In the genomic region with DNA sequence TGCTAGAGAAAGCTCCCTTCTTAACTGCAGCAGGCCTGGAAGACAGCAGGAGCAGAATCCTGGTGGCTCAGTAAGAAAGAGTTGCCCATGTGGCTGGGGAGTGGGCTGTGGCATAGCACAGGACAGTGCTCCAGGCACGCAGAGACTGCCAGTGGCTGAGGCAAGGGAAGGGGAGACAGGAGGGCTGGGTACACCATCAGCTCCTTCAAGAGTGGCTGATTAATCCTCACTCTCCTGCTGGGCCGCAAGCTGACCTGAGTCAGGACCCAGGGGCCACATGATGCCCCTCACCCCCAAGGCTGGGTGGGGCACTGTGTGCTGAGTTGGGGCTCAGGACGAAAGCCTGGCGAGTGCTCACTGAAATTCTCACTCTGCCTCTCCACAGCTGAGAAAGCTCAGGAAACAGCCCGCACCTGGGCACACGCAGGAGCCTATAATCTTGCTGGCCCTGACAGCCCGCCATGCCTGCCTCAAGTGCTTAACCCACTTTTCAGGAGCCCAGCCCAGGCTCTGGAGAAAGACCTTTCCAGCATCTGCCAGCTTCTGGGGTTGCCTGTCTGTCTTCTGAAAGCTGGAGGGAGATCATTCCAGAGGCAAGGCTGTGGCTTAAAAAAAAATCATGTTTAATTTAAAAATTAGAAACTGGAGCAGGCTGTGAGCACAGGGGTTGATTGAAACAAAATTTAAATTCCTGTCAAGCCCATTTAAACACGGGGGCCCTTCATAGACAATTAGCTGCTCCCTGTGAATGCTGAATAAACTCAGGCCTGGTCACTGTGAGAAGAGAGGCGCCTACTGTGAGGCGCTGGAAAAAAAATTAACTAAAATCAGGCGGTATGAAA, we compare ENCODE assay signal across 16 mouse cellular contexts. TPM values are rescaled to one million over a fixed set of nuclear protein-coding genes. Genes with fewer than 3 reads are reported as not detected.
A peak's percentile ranks its signal among the peaks of the same experiment; 100 is the strongest.
DNase-seq lines count a peak whose midpoint lies in the region; ATAC-seq and TF ChIP-seq lines count a peak whose summit lies in the region.
"Had no signal": no experiment of that assay in that cellular context is flagged by ENCODE, and none has a peak within 500 bp of the region (broad histone marks: within the 10 kb centered on the region; RNA-seq: fewer than 3 reads in every experiment).

No protein-coding gene starts in this region.

- no peak for TF ChIP-seq POLR2A in brain, embryonic 14.5 days (IDR thresholded peaks at IDR 0.05; ENCODE audit: borderline replicate concordance, extremely low read depth, insufficient read depth, insufficient read length, poor library complexity, severe bottlenecking)

- peak; percentile 65 for DNase-seq in forebrain, embryonic 11.5 days (ENCODE audit: low spot score)
- DNase-seq in forebrain, postnatal 0 days = no peak
- peak; percentile 71 for DNase-seq in brain, embryonic 14.5 days (ENCODE audit: low read depth)
- DNase-seq in liver, embryonic 11.5 days (ENCODE audit: low spot score) = no peak
- DNase-seq in right cerebral cortex, postnatal 25 days = no peak
- no peak for DNase-seq in left cerebral cortex, adult 11 months (ENCODE audit: low spot score)
- DNase-seq: cerebellum, adult 18-20 months; liver, embryonic 13.5 days; lung, postnatal 10 days had no signal

- ATAC-seq in forebrain, embryonic 11.5 days (replicated peaks; ENCODE audit: low FRiP score) = peak; percentile 40; the same call in 1 of the 2 replicates
- no peak for ATAC-seq in forebrain, postnatal 0 days
- peak; percentile 26; the same call in 1 of the 2 replicates for ATAC-seq in hindbrain, embryonic 12.5 days (ENCODE audit: low FRiP score)
- peak; percentile 55; the same call in 1 of the 2 replicates for ATAC-seq in midbrain, embryonic 13.5 days
- no peak for ATAC-seq in liver, embryonic 11.5 days (replicated peaks; ENCODE audit: low FRiP score)
- ATAC-seq: Patski had no signal

- H3K9me3 ChIP-seq in forebrain, embryonic 11.5 days (ENCODE audit: control insufficient read depth, low read length) = no peaks in the 10 kb centered on the region
- H3K9me3 ChIP-seq in forebrain, postnatal 0 days (ENCODE audit: low read length) = no peaks in the 10 kb centered on the region
- no peaks in the 10 kb centered on the region for H3K9me3 ChIP-seq in hindbrain, embryonic 12.5 days (replicated peaks)
- H3K9me3 ChIP-seq in midbrain, embryonic 13.5 days = no peaks in the 10 kb centered on the region
- H3K9me3 ChIP-seq in liver, embryonic 11.5 days (ENCODE audit: control insufficient read depth, low read length) = no peaks in the 10 kb centered on the region
- H3K9me3 ChIP-seq: heart, embryonic 13.5 days; liver, embryonic 13.5 days had no signal

- H3K27me3 ChIP-seq in forebrain, embryonic 11.5 days (ENCODE audit: control insufficient read depth, insufficient read depth, low read length) = peaks cover 68% of the 10 kb centered on the region
- no peaks in the 10 kb centered on the region; the same call in 1 of the 2 replicates for H3K27me3 ChIP-seq in forebrain, postnatal 0 days (ENCODE audit: insufficient read depth, low read length)
- peaks cover 5% of the 10 kb centered on the region for H3K27me3 ChIP-seq in hindbrain, embryonic 12.5 days
- H3K27me3 ChIP-seq in midbrain, embryonic 13.5 days = peaks cover 57% of the 10 kb centered on the region
- no peaks in the 10 kb centered on the region for H3K27me3 ChIP-seq in liver, embryonic 11.5 days (replicated peaks; ENCODE audit: control insufficient read depth, insufficient read depth, low read length)
- H3K27me3 ChIP-seq: liver, embryonic 13.5 days; Patski had no signal

- no peak overlapping the region for H3K4me3 ChIP-seq in forebrain, embryonic 11.5 days (ENCODE audit: low read depth, low read length)
- H3K4me3 ChIP-seq in forebrain, postnatal 0 days (ENCODE audit: low read depth, low read length) = no peak overlapping the region
- H3K4me3 ChIP-seq in hindbrain, embryonic 12.5 days = no peak overlapping the region
- no peak overlapping the region for H3K4me3 ChIP-seq in midbrain, embryonic 13.5 days (replicated peaks)
- no peak overlapping the region for H3K4me3 ChIP-seq in liver, embryonic 11.5 days (ENCODE audit: low read depth, low read length)
- H3K4me3 ChIP-seq: heart, embryonic 13.5 days; liver, embryonic 13.5 days had no signal

- no peak for TF ChIP-seq CTCF in forebrain, postnatal 0 days (IDR thresholded peaks at IDR 0.05; ENCODE audit: low read depth)
- TF ChIP-seq CTCF in brain, embryonic 14.5 days (IDR thresholded peaks at IDR 0.05; ENCODE audit: borderline replicate concordance, extremely low read depth, insufficient read depth, insufficient read length) = no peak

- H3K36me3 ChIP-seq in forebrain, embryonic 11.5 days (ENCODE audit: control insufficient read depth, insufficient read depth, low read length) = no peaks in the 10 kb centered on the region
- 0 out of 2 replicates have a peak, but pooled peaks cover 5% of the 10 kb centered on the region for H3K36me3 ChIP-seq in forebrain, postnatal 0 days (ENCODE audit: insufficient read depth)
- H3K36me3 ChIP-seq in hindbrain, embryonic 12.5 days = no peaks in the 10 kb centered on the region
- no peaks in the 10 kb centered on the region for H3K36me3 ChIP-seq in midbrain, embryonic 13.5 days
- H3K36me3 ChIP-seq in liver, embryonic 11.5 days (ENCODE audit: control insufficient read depth, insufficient read depth, low read length) = no peaks in the 10 kb centered on the region
- H3K36me3 ChIP-seq: liver, embryonic 13.5 days had no signal

- H3K4me2 ChIP-seq in forebrain, embryonic 11.5 days (ENCODE audit: low read depth, low read length, severe bottlenecking) = peak overlapping the region; percentile 35; the same call in 1 of the 2 replicates
- no peak overlapping the region for H3K4me2 ChIP-seq in forebrain, postnatal 0 days (ENCODE audit: low read depth)
- H3K4me2 ChIP-seq in hindbrain, embryonic 12.5 days (replicated peaks) = no peak overlapping the region
- peak overlapping the region; percentile 13; the same call in 1 of the 2 replicates for H3K4me2 ChIP-seq in midbrain, embryonic 13.5 days (replicated peaks)
- no peak overlapping the region for H3K4me2 ChIP-seq in liver, embryonic 11.5 days
- H3K4me2 ChIP-seq: liver, embryonic 13.5 days had no signal

- peak overlapping the region; percentile 57; the same call in 1 of the 2 replicates for H3K27ac ChIP-seq in forebrain, embryonic 11.5 days (ENCODE audit: low read depth, low read length)
- no peak overlapping the region for H3K27ac ChIP-seq in forebrain, postnatal 0 days (ENCODE audit: low read depth, low read length)
- H3K27ac ChIP-seq in hindbrain, embryonic 12.5 days = peak overlapping the region; percentile 58
- peak overlapping the region; percentile 31 for H3K27ac ChIP-seq in midbrain, embryonic 13.5 days
- H3K27ac ChIP-seq in liver, embryonic 11.5 days (ENCODE audit: low read depth, low read length) = no peak overlapping the region
- H3K27ac ChIP-seq: heart, embryonic 13.5 days; liver, embryonic 13.5 days had no signal

- H3K4me1 ChIP-seq in forebrain, embryonic 11.5 days (replicated peaks; ENCODE audit: control insufficient read depth, insufficient read depth, low read length) = peaks cover 23% of the 10 kb centered on the region
- 0 out of 2 replicates have a peak, but pooled peaks cover 6% of the 10 kb centered on the region for H3K4me1 ChIP-seq in forebrain, postnatal 0 days (ENCODE audit: insufficient read depth)
- peaks cover 34% of the 10 kb centered on the region for H3K4me1 ChIP-seq in hindbrain, embryonic 12.5 days
- peaks cover 50% of the 10 kb centered on the region for H3K4me1 ChIP-seq in midbrain, embryonic 13.5 days (replicated peaks)
- H3K4me1 ChIP-seq in liver, embryonic 11.5 days (replicated peaks; ENCODE audit: control insufficient read depth, insufficient read depth, low read length) = no peaks in the 10 kb centered on the region; the same call in 1 of the 2 replicates

- 10% methylated on average over 11 of the region's 11 CpGs for WGBS in forebrain, embryonic 11.5 days
- 38% methylated on average over 11 of the region's 11 CpGs for WGBS in forebrain, postnatal 0 days
- 34% methylated on average over 11 of the region's 11 CpGs for WGBS in hindbrain, embryonic 12.5 days
- 20% methylated on average over 11 of the region's 11 CpGs for WGBS in midbrain, embryonic 13.5 days
- WGBS in liver, embryonic 11.5 days = 69% methylated on average over 11 of the region's 11 CpGs

- H3K9ac ChIP-seq in forebrain, embryonic 11.5 days (ENCODE audit: low read length) = peak overlapping the region; percentile 35
- no peak overlapping the region for H3K9ac ChIP-seq in forebrain, postnatal 0 days
- H3K9ac ChIP-seq in hindbrain, embryonic 12.5 days = peak overlapping the region; percentile 9; the same call in 1 of the 2 replicates
- H3K9ac ChIP-seq in midbrain, embryonic 13.5 days (replicated peaks) = no peak overlapping the region; the same call in 1 of the 2 replicates
- no peak overlapping the region for H3K9ac ChIP-seq in liver, embryonic 11.5 days (ENCODE audit: low read depth, low read length)
- H3K9ac ChIP-seq: heart, embryonic 13.5 days; liver, embryonic 13.5 days had no signal

RNA-seq across cellular contexts. Expression of a gene that starts 32.8 kb away (rescaled TPM):
- polyA plus RNA-seq in forebrain, embryonic 11.5 days (2014; fragmentation: Nextera tagmentation; extraction: Ambion mirVana) = 0.33 and 0.43 TPM in 2 replicates
- total RNA-seq in forebrain, postnatal 0 days (2014; rRNA removed) = 0.69 and 1.0 TPM in 2 replicates
- 0.30 and 0.35 TPM in 2 replicates for polyA plus RNA-seq in forebrain, postnatal 0 days (2015; fragmentation: Nextera tagmentation; extraction: Ambion mirVana)
- 3.7 and 16.7 TPM in 2 replicates for polyA plus RNA-seq in brain, embryonic 14.5 days (2012; rRNA removed)
- polyA plus RNA-seq in hindbrain, embryonic 12.5 days (2016; fragmentation: Nextera tagmentation; extraction: Ambion mirVana) = 24.0 and 27.1 TPM in 2 replicates
- 1.7 and 2.0 TPM in 2 replicates for polyA plus RNA-seq in midbrain, embryonic 13.5 days (2015; fragmentation: Nextera tagmentation; extraction: Ambion mirVana)
- polyA plus RNA-seq in liver, embryonic 11.5 days (2014; fragmentation: Nextera tagmentation; extraction: Ambion mirVana) = not detected in 2 replicates
- total RNA-seq: megakaryocyte-erythroid progenitor cell, adult 5-6 weeks had no signal
- polyA plus RNA-seq: heart, embryonic 13.5 days; kidney, embryonic 14.5 days; liver, embryonic 13.5 days; stomach, embryonic 14.5 days had no signal

Comparison
In these comparisons a context has a peak if more than half of its experiments do, and no peak if none do; other contexts are left out.
1. ATAC-seq: peak in forebrain, embryonic 11.5 days (single experiment), hindbrain, embryonic 12.5 days (single experiment) and midbrain, embryonic 13.5 days (single experiment); none in forebrain, postnatal 0 days (single experiment) and liver, embryonic 11.5 days (single experiment).
2. DNase-seq: peak in forebrain, embryonic 11.5 days (single experiment) and brain, embryonic 14.5 days (single experiment); none in forebrain, postnatal 0 days (single experiment), liver, embryonic 11.5 days (single experiment), right cerebral cortex, postnatal 25 days (single experiment) and left cerebral cortex, adult 11 months (single experiment).
3. H3K27ac ChIP-seq: peak in forebrain, embryonic 11.5 days (single experiment), hindbrain, embryonic 12.5 days (single experiment) and midbrain, embryonic 13.5 days (single experiment); none in forebrain, postnatal 0 days (single experiment) and liver, embryonic 11.5 days (single experiment).
4. H3K4me2 ChIP-seq: peak in forebrain, embryonic 11.5 days (single experiment) and midbrain, embryonic 13.5 days (single experiment); none in forebrain, postnatal 0 days (single experiment), hindbrain, embryonic 12.5 days (single experiment) and liver, embryonic 11.5 days (single experiment).
5. H3K9ac ChIP-seq: peak in forebrain, embryonic 11.5 days (single experiment) and hindbrain, embryonic 12.5 days (single experiment); none in forebrain, postnatal 0 days (single experiment), midbrain, embryonic 13.5 days (single experiment) and liver, embryonic 11.5 days (single experiment).